ENCODE assay signal across 23 mouse cellular contexts in the genomic region with DNA sequence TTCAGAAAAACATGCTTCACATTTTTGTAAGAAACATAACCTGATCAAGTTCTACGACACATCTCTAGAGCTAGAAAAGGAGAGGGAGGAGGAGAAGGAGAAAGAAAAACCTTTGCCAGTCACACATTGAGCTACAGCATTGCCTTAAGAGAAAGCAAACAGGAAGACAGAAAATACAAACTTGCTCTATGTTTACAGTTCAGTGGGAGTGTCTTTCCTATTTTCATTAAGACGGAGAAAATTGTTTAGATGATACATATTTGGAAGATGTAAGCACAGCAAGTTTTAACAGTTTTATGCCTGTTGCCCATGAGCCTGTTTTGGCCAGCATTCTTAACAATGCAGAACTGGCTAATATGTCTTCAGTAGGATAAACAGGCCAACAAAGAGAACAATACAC.
DNase-seq lines count a peak whose midpoint lies in the region; ATAC-seq lines count a peak whose summit lies in the region.
"Had no signal": no experiment of that assay in that cellular context is flagged by ENCODE, and none has a peak within 500 bp of the region (broad histone marks: within the 10 kb centered on the region; RNA-seq: fewer than 3 reads in every experiment).

No protein-coding gene starts in this region.

- H3K27me3 ChIP-seq in lung, embryonic 16.5 days (ENCODE audit: control insufficient read depth, insufficient read depth, low read depth, low read length): no peaks in the 10 kb centered on the region
- H3K27me3 ChIP-seq: embryonic facial prominence, embryonic 13.5 days; embryonic facial prominence, embryonic 15.5 days; forebrain, embryonic 12.5 days had no signal

- DNase-seq in lung, adult 18-20 months: no peak
- peak; percentile 2 for DNase-seq in lung, postnatal 10 days
- DNase-seq in lung, postnatal 4 days: no peak
- DNase-seq in lung, postnatal 25 days (ENCODE audit: low spot score): peak; percentile 21
- DNase-seq in lung, postnatal 36 days: peak; percentile 19
- DNase-seq in right cerebral cortex, postnatal 10 days (ENCODE audit: low spot score in 2 of 2): no peak
- DNase-seq: adrenal gland, adult 2 months; adrenal gland, postnatal 10 days; adrenal gland, postnatal 25 days; cerebellum, adult 11 months; cerebellum, adult 18-20 months; cerebellum, adult 8-10 months; cerebellum, adult 9-11 months; cerebellum, postnatal 14 days; cerebellum, postnatal 36 days; embryo, embryonic 11 days had no signal

- peak; percentile 49; the same call in 1 of the 2 replicates for ATAC-seq in lung, embryonic 16.5 days (ENCODE audit: low read depth)
- ATAC-seq: forebrain, embryonic 14.5 days had no signal

- no peak overlapping the region for H3K9ac ChIP-seq in lung, embryonic 16.5 days (ENCODE audit: low read length)
- H3K9ac ChIP-seq: embryonic facial prominence, embryonic 13.5 days; embryonic facial prominence, embryonic 15.5 days; forebrain, embryonic 12.5 days had no signal

- no peaks in the 10 kb centered on the region for H3K9me3 ChIP-seq in lung, embryonic 16.5 days (ENCODE audit: control insufficient read depth, low read length)
- H3K9me3 ChIP-seq: embryonic facial prominence, embryonic 13.5 days; embryonic facial prominence, embryonic 15.5 days; forebrain, embryonic 10.5 days; forebrain, embryonic 12.5 days had no signal

- no peak overlapping the region for H3K4me2 ChIP-seq in lung, embryonic 16.5 days (ENCODE audit: low read depth, low read length)
- H3K4me2 ChIP-seq: embryonic facial prominence, embryonic 13.5 days; embryonic facial prominence, embryonic 15.5 days; forebrain, embryonic 12.5 days had no signal

- WGBS in lung, embryonic 16.5 days: 38% methylated on average over 2 of the region's 2 CpGs

- no peaks in the 10 kb centered on the region for H3K36me3 ChIP-seq in lung, embryonic 16.5 days (ENCODE audit: control insufficient read depth, insufficient read depth, low read length)
- H3K36me3 ChIP-seq: embryonic facial prominence, embryonic 13.5 days; embryonic facial prominence, embryonic 15.5 days; forebrain, embryonic 10.5 days; forebrain, embryonic 12.5 days had no signal

- no peak overlapping the region for H3K27ac ChIP-seq in lung, embryonic 16.5 days (ENCODE audit: low read length)
- H3K27ac ChIP-seq: embryonic facial prominence, embryonic 13.5 days; embryonic facial prominence, embryonic 15.5 days; forebrain, embryonic 10.5 days; forebrain, embryonic 12.5 days had no signal

- no peak overlapping the region for H3K4me3 ChIP-seq in lung, embryonic 16.5 days (ENCODE audit: low read length)
- H3K4me3 ChIP-seq: embryonic facial prominence, embryonic 13.5 days; embryonic facial prominence, embryonic 15.5 days; erythroblast, embryonic 14.5 days; forebrain, embryonic 10.5 days; forebrain, embryonic 12.5 days had no signal

- H3K4me1 ChIP-seq in lung, embryonic 16.5 days (replicated peaks; ENCODE audit: control insufficient read depth, insufficient read depth, low read length): no peaks in the 10 kb centered on the region
- H3K4me1 ChIP-seq: embryonic facial prominence, embryonic 13.5 days; embryonic facial prominence, embryonic 15.5 days; forebrain, embryonic 10.5 days; forebrain, embryonic 12.5 days had no signal

Comparison
In these comparisons a context has a peak if more than half of its experiments do, and no peak if none do; other contexts are left out.
1. DNase-seq: peak in lung, postnatal 10 days (single experiment), lung, postnatal 25 days (single experiment) and lung, postnatal 36 days (single experiment); none in lung, adult 18-20 months (0 of 2), lung, postnatal 4 days (0 of 2) and right cerebral cortex, postnatal 10 days (0 of 2).